Mouse (Mus musculus): ENCODE measurements at regions not wholly inside any gene's neighbourhood (a gene's known extent, or its start where the extent isn't known, plus 50 kb on each side); places are given as distances from the start of the nearest gene placed in this dataset.

DNA sequence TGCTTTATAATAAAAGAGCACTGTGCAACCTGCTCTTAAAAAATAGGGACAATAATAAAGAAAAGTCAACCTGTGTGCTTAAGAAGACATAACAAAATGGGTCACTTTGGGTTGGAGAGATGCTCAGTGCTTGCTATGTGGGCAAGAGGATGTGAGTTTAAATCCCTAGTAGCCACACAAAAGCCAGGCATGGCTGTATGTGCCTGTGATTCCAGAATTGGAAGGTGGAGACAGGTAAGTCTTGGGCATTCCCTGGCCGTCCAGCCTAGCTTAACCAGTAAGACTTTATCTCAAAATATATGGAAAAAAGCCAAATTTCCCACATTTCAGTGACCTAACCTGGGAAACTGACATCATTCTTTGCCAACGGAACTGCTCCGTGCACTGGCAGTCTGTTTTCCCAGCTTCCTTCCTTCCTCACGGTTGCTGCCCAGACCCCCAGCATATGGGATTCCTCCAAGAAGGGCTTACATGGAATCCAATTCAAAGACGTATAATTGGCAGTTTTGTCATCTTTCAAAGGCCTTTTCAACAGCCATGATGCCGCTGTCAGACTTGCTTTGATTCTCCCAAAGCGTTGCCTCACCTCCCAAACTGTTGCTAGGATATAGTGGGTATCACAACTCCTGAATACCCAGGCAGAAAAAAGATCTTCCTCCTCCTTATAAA is 227.6 kb upstream of the Acvr2a start:
- ATAC-seq (replicated peaks; ENCODE audit: insufficient number of reproducible peaks, low FRiP score, low TSS enrichment, poor library complexity, severe bottlenecking), result no peak

DNA sequence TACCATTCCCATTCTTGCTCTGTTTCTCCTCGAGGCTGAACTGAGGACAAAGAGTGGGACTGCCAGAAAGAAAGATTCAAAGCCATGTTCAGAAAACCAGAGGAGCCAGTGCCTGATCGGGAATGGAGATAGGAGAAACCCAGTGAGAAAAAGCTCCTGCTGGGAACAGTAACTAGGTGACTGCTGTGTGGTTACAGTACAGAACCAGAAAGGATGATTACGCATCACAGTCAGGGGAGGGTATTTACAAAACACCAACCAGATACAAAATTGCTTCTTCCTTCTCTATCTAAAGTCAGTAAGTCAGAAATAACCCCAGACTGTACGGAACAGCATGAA is 227.1 kb upstream of the Acvr2a start:
- no peak for ATAC-seq (replicated peaks; ENCODE audit: insufficient number of reproducible peaks, low FRiP score, low TSS enrichment, poor library complexity, severe bottlenecking)

GRCm38 (mm10) chr2:48589709-48590108 is 224.2 kb upstream of the Acvr2a start:
- no peak for ATAC-seq (replicated peaks; ENCODE audit: insufficient number of reproducible peaks, low FRiP score, low TSS enrichment, poor library complexity, severe bottlenecking)

GRCm38 (mm10) chr2:48597793-48598583 is 215.9 kb upstream of the Acvr2a start:
- ATAC-seq (replicated peaks; ENCODE audit: insufficient number of reproducible peaks, low FRiP score, low TSS enrichment, poor library complexity, severe bottlenecking), result no peak

GRCm38 (mm10) chr2:48599367-48599766 is 214.5 kb upstream of the Acvr2a start:
- no peak for ATAC-seq (replicated peaks; ENCODE audit: insufficient number of reproducible peaks, low FRiP score, low TSS enrichment, poor library complexity, severe bottlenecking)

GRCm38 (mm10) chr2:48601855-48602254 is 212.1 kb upstream of the Acvr2a start:
- no peak for ATAC-seq (replicated peaks; ENCODE audit: insufficient number of reproducible peaks, low FRiP score, low TSS enrichment, poor library complexity, severe bottlenecking)

DNA sequence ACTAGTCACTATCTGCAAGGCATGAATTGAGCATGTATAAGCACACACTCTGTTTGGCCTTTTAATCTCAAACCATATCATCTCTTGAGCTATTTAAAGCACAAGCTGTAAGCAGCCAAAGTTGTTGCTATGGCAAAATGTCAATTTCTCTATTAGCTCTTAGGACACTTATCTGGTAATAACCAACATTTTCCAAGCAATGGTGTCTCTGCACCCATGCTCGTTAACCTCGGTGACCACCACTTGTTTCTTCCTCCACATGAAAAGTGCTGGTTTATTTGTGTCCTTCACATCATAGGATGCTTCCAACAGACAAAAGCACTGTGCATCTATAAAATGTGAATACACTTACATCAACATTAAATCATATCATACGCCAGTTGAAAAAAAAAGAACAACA is 204.4 kb upstream of the Acvr2a start:
- no peak for ATAC-seq (replicated peaks; ENCODE audit: insufficient number of reproducible peaks, low FRiP score, low TSS enrichment, poor library complexity, severe bottlenecking)

GRCm38 (mm10) chr2:48612251-48612650 is 201.7 kb upstream of the Acvr2a start:
- ATAC-seq (replicated peaks; ENCODE audit: insufficient number of reproducible peaks, low FRiP score, low TSS enrichment, poor library complexity, severe bottlenecking), result no peak

DNA sequence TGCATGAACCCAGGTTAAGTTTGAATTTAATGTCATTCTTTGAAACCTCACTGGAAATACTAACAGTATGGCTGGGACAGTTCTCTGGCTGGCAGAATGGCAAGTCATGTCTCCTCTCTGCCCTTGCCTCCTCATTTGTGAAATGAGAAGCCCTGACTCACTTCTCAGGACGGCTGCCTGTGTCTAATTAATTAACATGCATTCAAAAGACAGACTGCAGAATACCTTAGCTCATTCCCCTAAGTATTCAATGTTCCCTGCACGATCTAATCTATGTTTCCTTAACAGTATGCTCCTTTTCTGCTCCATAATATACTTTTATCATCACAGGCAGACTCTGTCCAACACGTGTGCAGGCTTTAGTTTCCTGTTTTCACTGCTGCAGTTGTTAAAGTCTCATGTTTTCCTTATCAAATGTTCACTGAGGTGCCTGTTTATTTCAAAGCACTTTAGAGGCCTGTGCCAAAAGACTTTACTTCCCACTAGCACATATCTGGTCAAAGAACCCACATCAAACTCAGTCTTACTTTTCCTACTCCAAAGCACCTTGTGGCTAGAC is 196.7 kb upstream of the Acvr2a start:
- no peak for ATAC-seq (replicated peaks; ENCODE audit: insufficient number of reproducible peaks, low FRiP score, low TSS enrichment, poor library complexity, severe bottlenecking)

DNA sequence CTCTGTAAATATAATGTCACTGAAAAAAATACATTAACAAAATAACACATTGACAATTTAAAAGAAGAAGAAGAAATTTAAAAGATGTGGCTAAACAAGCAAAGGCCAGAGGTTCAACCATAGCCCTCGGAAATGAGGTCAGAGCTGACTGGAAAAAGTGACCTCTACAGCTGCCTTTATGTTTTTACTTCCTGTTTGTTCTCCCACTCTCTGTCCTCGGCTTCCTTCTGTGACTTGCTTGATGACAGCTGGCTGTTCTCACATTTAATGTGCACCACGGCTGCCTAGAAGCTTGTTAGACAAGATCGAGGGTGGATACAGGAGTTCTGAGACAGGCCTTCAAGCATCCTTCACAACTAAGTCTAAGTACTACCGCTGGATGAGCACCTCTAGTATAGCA is 194.9 kb upstream of the Acvr2a start:
- no peak for ATAC-seq (replicated peaks; ENCODE audit: insufficient number of reproducible peaks, low FRiP score, low TSS enrichment, poor library complexity, severe bottlenecking)

DNA sequence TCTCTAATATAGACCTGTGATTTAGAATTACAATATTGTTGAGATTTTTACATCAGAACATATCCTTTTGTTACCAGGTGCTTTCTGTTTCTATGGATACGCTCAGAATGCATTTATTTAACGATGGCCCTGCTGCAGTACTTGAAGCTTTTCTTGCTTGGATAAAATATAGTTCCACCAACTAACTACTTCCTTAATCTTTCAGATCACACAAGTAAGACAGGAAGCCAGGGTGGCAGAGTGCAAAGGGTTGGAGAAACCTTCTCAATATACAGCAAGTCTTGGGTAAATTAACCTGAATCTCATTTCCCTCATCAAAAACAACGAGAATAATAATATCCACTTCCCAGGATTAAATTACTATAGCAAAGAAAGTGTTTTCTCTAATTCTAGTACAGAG is 193.1 kb upstream of the Acvr2a start:
- ATAC-seq (replicated peaks; ENCODE audit: insufficient number of reproducible peaks, low FRiP score, low TSS enrichment, poor library complexity, severe bottlenecking), result no peak

DNA sequence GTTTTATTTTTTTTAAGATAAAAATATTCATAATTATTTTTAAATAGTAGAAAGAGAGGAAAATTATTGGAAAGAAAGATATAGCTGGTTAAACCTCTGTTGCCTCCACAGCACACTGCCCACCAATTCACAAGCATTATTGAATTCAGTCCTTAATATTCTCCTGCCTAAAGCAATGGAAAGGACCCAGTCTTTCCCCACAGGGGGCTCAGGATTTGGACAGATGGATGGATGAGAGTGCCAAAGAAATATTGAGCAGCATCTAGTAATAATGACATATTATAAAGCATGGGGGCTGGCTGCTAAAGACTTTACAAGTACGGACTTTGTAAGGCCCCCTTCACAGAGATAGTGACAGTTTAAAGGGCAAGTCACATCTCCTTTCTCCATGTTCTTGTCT is 191.6 kb upstream of the Acvr2a start:
- ATAC-seq (replicated peaks; ENCODE audit: insufficient number of reproducible peaks, low FRiP score, low TSS enrichment, poor library complexity, severe bottlenecking), result no peak

DNA sequence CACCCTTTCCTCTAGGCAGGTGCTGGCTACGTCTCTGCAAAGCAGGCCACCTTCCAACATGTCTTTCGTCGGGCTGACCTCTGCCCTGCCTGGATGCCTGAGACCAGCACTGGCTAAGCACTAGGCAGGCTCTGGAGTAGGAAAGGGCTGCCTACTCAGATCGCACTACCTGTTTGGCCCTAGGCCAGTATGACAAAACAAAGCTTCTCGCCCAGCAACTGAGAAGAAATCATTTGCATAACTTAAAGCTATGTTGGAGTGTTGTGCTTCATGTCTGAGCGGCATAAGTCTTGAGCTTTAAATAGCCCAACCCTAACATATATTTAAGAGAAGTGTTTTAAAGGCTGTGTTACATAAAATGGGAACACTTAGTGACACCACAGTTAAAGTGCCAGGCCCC is 189.9 kb upstream of the Acvr2a start:
- no peak for ATAC-seq (replicated peaks; ENCODE audit: insufficient number of reproducible peaks, low FRiP score, low TSS enrichment, poor library complexity, severe bottlenecking)

DNA sequence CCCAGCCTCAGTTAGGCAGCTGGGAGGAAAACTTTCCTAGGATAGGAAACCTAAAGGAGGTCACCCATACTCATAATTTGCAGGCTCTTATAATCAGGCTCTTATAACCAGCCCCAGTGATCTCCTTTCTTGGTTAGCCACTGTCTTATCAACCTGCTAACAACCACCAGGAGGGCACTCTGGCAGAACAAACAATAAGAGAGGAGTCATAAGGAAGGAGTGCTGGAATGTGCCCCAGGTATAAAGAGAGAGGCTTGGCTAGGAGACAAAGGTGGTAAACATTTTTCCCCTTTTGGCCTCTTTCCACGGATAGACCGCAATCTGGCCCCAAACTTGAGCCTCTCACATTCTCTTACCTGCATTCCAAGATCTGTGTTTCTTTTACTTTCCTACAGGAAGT is 189.4 kb upstream of the Acvr2a start:
- no peak for ATAC-seq (replicated peaks; ENCODE audit: insufficient number of reproducible peaks, low FRiP score, low TSS enrichment, poor library complexity, severe bottlenecking)

DNA sequence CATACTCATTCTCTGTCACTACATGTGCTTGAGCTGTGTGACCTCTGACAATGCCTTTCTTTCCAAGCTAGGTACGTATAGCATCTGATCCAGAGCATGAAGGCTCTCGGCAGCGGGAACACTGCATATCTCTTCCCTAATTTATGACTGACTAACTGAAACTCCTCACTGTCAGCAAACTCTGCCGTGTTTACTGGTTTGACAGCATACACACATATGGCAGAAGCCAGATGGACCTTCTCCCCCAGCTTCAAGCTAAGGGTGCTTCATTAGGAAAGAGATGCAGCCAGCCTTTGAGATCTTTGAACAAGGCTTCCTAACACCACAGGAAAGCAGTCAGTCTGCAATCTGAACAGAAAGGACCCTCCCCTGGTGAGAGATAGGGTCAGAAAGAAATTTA is 186.9 kb upstream of the Acvr2a start:
- no peak for ATAC-seq (replicated peaks; ENCODE audit: insufficient number of reproducible peaks, low FRiP score, low TSS enrichment, poor library complexity, severe bottlenecking)

- no peak for ATAC-seq (replicated peaks; ENCODE audit: insufficient number of reproducible peaks, low FRiP score, low TSS enrichment, poor library complexity, severe bottlenecking)
These were observed 184.5 kb upstream of the Acvr2a start for GRCm38 (mm10) chr2:48629106-48630050.

DNA sequence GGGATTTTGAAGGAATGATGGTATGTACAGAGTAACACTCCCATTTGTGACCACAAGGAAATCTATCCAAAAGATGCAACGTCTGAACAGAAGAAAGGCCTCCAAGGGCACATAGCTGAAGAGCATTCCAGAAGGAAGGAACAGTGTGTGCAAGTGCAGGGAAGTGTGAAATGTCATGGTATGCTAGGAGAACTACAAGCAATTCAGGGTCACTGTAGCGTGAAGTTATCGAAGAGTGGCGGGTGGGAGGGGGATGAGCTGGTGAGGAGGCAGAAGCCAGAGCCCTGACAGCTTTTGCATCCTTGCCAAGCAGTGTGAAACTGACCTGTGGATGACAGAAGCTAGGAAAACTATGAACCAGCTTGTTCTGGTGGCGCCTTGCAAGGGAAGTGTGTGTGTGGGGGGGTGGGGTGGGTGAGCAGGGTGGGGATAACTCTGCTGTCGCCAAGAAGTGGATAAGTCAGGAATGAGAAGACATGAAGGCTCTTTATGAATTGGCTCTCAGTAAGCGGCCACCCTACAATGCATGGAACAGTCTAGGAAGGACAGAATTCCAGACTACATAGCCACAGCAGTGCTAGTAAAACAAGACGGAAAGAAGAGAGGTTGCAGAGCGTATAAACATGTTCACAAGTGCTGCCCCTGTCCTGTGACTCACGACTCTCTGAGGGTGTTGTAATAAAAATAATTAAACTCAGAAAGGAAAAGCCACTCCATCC is 179.3 kb upstream of the Acvr2a start:
- no peak for ATAC-seq (replicated peaks; ENCODE audit: insufficient number of reproducible peaks, low FRiP score, low TSS enrichment, poor library complexity, severe bottlenecking)

GRCm38 (mm10) chr2:48636108-48636507 is 177.8 kb upstream of the Acvr2a start:
- ATAC-seq (replicated peaks; ENCODE audit: insufficient number of reproducible peaks, low FRiP score, low TSS enrichment, poor library complexity, severe bottlenecking), result no peak

- ATAC-seq (replicated peaks; ENCODE audit: insufficient number of reproducible peaks, low FRiP score, low TSS enrichment, poor library complexity, severe bottlenecking), result no peak
These were observed 169.8 kb upstream of the Acvr2a start for GRCm38 (mm10) chr2:48644114-48644513.

All from monocyte, adult 5-6 weeks (primary cell).